Mouse (Mus musculus): ENCODE measurements at regions not wholly inside any gene's neighbourhood (a gene's known extent, or its start where the extent isn't known, plus 50 kb on each side); places are given as distances from the start of the nearest gene placed in this dataset.

- TF ChIP-seq CTCF (IDR thresholded peaks at IDR 0.05 in 2 of 3, conservative IDR thresholded peaks at IDR 0.05 in 1 of 3; ENCODE audit: control insufficient read depth in 1 of 3, insufficient read depth in 1 of 3, low read depth in 2 of 3, low read length in 3 of 3, poor library complexity in 1 of 3, severe bottlenecking in 1 of 3) (no peak), EP300 (IDR thresholded peaks at IDR 0.05; ENCODE audit: low read depth in 1 of 2, low read length in 2 of 2) (no peak), ETS1 (IDR thresholded peaks at IDR 0.05; ENCODE audit: low read depth, low read length) (no peak), MXI1 (IDR thresholded peaks at IDR 0.05; ENCODE audit: low read depth, low read length) (no peak), ZNF384 (IDR thresholded peaks at IDR 0.05; ENCODE audit: low read depth, low read length) (no peak), TAL1 (IDR thresholded peaks at IDR 0.05; ENCODE audit: low read length) (no peak), MAX (IDR thresholded peaks at IDR 0.05; ENCODE audit: low read length) (no peak)
Measured at GRCm38 (mm10) chr12:30710554-30710953, 126.3 kb downstream of the Tmem18 start.

All from MEL (cell line).